Mouse (Mus musculus) olfactory bulb, adult 2 months (tissue): ENCODE measurements around the gene Syngap1.

Source experiments
- CTCF ChIP-seq: fragments of 200-500 bp; IDR thresholded peaks from 2 replicates; pipeline ENCODE4 v1.5.1; 2012; ENCODE audit warnings: low read depth, mild to moderate bottlenecking, low read length, moderate library complexity; ENCODE audit not compliant: insufficient read depth
- POLR2A ChIP-seq: fragments of 200-500 bp; IDR thresholded peaks from 2 replicates; pipeline ENCODE4 v1.6.1; 2012; ENCODE audit warnings: mild to moderate bottlenecking, low read depth, low read length, moderate library complexity; ENCODE audit not compliant: insufficient read depth

- no peak for TF ChIP-seq CTCF
- TF ChIP-seq POLR2A: no peak
These were observed 25.9 kb downstream of the Syngap1 start for GRCm38 (mm10) chr17:26966993-26967392.
